Mouse (Mus musculus) testis, adult 2 months (tissue): ENCODE measurements around the gene Podnl1.

ENCODE experiments used
- CTCF ChIP-seq: fragments of 200-500 bp; IDR thresholded peaks from 2 replicates; pipeline ENCODE4 v1.5.1; 2012; ENCODE audit warnings: low read depth, mild to moderate bottlenecking, inconsistent platforms, low read length, moderate library complexity; ENCODE audit not compliant: control insufficient read depth, insufficient read depth, insufficient replicate concordance
- POLR2A ChIP-seq: fragments of 200-500 bp; IDR thresholded peaks from 2 replicates; pipeline ENCODE4 v1.6.1; 2012; ENCODE audit warnings: low read depth, mild to moderate bottlenecking, inconsistent platforms, low read length, moderate library complexity; ENCODE audit not compliant: control insufficient read depth

GRCm38 (mm10) chr8:84087821-84088220 lies 38.0 kb upstream of the Podnl1 start:
- TF ChIP-seq POLR2A (no peak), CTCF (no peak)
